Mouse (Mus musculus) lung, embryonic 15.5 days (tissue): Measurements from ENCODE around the gene Tmem199. TPM values are rescaled to one million over a fixed set of nuclear protein-coding genes. Genes with fewer than 3 reads are reported as not detected.
A peak's percentile ranks its signal among the peaks of the same experiment; 100 is the strongest.

Experiments used
- ATAC-seq: fragments of 200-750 bp; cut with Nextera tagmentation; 2 replicates; pipeline ENCODE4 v1.8.0; 2017; ENCODE audit warnings: moderate number of reproducible peaks, borderline replicate concordance; ENCODE audit not compliant: low FRiP score, low TSS enrichment; ENCODE audit errors: extremely low read depth
- H3K27ac ChIP-seq: fragments of 300-500 bp; sonication (generic); 2 replicates; pipeline ENCODE4 v1.5.1; 2015; ENCODE audit warnings: moderate library complexity, mild to moderate bottlenecking, inconsistent platforms
- H3K27me3 ChIP-seq: fragments of 300-500 bp; sonication (generic); 2 replicates; pipeline ENCODE4 v1.6.1; 2015; ENCODE audit warnings: inconsistent platforms
- H3K36me3 ChIP-seq: fragments of 300-500 bp; sonication (generic); 2 replicates; pipeline ENCODE4 v1.6.1; 2015; ENCODE audit warnings: inconsistent platforms
- H3K4me1 ChIP-seq: fragments of 300-500 bp; sonication (generic); 2 replicates; pipeline ENCODE4 v1.6.1; 2015; ENCODE audit warnings: inconsistent platforms
- H3K4me2 ChIP-seq: fragments of 300-500 bp; sonication (generic); 2 replicates; pipeline ENCODE4 v1.6.1; 2015; ENCODE audit warnings: inconsistent platforms, mild to moderate bottlenecking, moderate library complexity
- H3K4me3 ChIP-seq: fragments of 300-500 bp; sonication (generic); 2 replicates; pipeline ENCODE4 v1.5.1; 2015; ENCODE audit warnings: mild to moderate bottlenecking, inconsistent platforms
- H3K9ac ChIP-seq: fragments of 300-500 bp; sonication (generic); 2 replicates; pipeline ENCODE4 v1.6.1; 2015; ENCODE audit warnings: inconsistent platforms
- H3K9me3 ChIP-seq: fragments of 300-500 bp; sonication (generic); 2 replicates; pipeline ENCODE4 v1.6.1; 2016; ENCODE audit warnings: inconsistent platforms
- WGBS: fragments of 180-500 bp; shearing (Covaris S2); methylation state at CpG from one replicate; pipeline ENCODE4 v1.1.7; 2015; 5-methylcytosine and 5-hydroxymethylcytosine counted together
- polyA plus RNA-seq: library from polyadenylated mRNA; unstranded; fragments of >200 nt; fragmentation: Nextera tagmentation; extraction: Ambion mirVana; gene quantifications from 2 replicates; pipeline ENCODE4 v1.2.1, GENCODE M21; 2015

Tmem199 gene
- polyA plus RNA-seq, 1 experiment from 2014 or later: 48.3 TPM

DNA sequence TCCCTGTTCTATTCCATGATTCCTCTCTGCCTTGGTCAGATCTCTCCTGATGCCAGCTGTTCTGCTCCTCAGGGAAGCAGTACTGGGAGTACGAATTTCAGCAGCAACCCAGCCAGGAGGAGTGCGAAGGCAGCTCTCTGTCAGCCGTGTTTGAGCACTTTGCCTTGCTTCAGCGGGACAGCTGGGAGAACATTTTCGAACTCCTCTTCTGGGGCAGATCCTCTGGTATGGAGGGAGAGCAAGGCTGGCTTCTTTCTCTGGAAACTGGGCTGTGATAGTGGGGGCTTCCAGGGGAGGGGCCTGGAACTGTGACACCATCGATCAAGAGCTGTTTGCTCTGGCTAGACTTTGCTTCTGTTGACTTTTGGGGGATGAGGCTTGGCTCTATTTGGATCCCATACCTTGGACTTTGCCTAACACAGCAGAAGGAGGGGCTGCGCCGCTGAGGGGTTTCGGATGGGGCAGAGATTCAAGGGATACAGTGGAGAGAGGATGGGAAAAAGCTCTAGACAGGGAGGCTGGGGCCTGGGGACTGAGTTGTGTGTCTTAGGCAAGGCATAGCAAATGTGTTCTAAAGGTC lies 11.3 kb downstream of the Tmem199 start:
- H3K9ac ChIP-seq: no peak overlapping the region
- WGBS: 58% methylated on average over 9 of the region's 9 CpGs
- H3K4me2 ChIP-seq: no peak overlapping the region
- ATAC-seq: no peak
- no peaks in the 10 kb centered on the region for H3K36me3 ChIP-seq
- peaks cover 15% of the 10 kb centered on the region for H3K4me1 ChIP-seq
- H3K4me3 ChIP-seq: no peak overlapping the region
- H3K27ac ChIP-seq: no peak overlapping the region
- peaks cover 59% of the 10 kb centered on the region for H3K27me3 ChIP-seq
- H3K9me3 ChIP-seq: no peaks in the 10 kb centered on the region

DNA sequence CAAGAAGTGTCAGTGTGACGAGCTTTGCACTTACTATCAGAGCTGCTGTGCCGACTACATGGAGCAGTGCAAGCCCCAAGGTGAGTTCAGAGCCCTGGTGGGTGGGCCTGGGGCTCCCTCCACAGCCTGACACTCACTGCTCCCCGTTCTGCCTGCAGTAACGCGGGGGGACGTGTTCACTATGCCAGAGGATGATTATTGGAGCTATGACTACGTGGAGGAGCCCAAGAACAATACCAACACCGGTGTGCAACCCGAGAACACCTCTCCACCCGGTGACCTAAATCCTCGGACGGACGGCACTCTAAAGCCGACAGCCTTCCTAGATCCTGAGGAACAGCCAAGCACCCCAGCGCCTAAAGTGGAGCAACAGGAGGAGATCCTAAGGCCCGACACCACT lies 12.4 kb downstream of the Tmem199 start:
- Histone ChIP-seq H3K27me3 (peaks cover 69% of the 10 kb centered on the region), H3K27ac (no peak overlapping the region), H3K9ac (no peak overlapping the region), H3K4me3 (no peak overlapping the region), H3K4me1 (peaks cover 15% of the 10 kb centered on the region), H3K36me3 (no peaks in the 10 kb centered on the region), H3K9me3 (no peaks in the 10 kb centered on the region), H3K4me2 (no peak overlapping the region)
- 41% methylated on average over 16 of the region's 16 CpGs for WGBS
- no peak for ATAC-seq

DNA sequence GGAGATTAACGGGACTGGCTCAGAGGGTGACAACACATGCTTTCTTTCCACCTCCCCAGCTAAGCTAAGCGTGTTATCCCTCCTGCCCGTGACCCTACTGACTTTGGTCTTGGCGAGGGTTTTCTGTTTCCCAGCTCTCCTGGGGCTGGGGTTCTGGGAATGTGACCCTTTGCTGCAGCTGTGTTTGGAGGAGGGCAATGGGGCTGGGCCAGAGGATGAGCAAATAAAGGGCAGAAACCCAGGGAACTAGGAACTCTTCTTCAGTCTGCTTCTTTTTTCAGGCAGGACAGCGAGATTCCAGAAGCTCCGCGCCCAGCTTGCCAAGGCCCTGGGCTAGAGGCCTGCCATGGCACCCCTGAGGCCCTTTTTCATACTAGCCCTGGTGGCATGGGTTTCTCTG lies 13.0 kb downstream of the Tmem199 start, which contains the start of gene Vtn:
Gene Vtn, plus strand, starts transcription at position 88 of the 400 bp plus-strand sequence.
- ATAC-seq: no peak
- Histone ChIP-seq H3K36me3 (no peaks in the 10 kb centered on the region), H3K27me3 (peaks cover 71% of the 10 kb centered on the region), H3K4me2 (peak within 1 kb of the TSS; percentile 96), H3K9ac (no peak within 1 kb of the TSS), H3K4me3 (peak within 1 kb of the TSS; percentile 48), H3K9me3 (no peaks in the 10 kb centered on the region), H3K4me1 (peaks cover 15% of the 10 kb centered on the region), H3K27ac (no peak within 1 kb of the TSS)
- 33% methylated on average over 7 of the region's 7 CpGs for WGBS

- H3K4me2 ChIP-seq: peak within 1 kb of the TSS; percentile 96
- H3K9ac ChIP-seq: peak within 1 kb of the TSS; percentile 25; the same call in 1 of the 2 replicates
- H3K4me3 ChIP-seq: peak within 1 kb of the TSS; percentile 48
- H3K27me3 ChIP-seq: peaks cover 72% of the 10 kb centered on the region
- peak; percentile 96 for ATAC-seq
- no peaks in the 10 kb centered on the region for H3K9me3 ChIP-seq
- peaks cover 15% of the 10 kb centered on the region for H3K4me1 ChIP-seq
- H3K36me3 ChIP-seq: no peaks in the 10 kb centered on the region
- WGBS: 3% methylated on average over 36 of the region's 36 CpGs
- no peak within 1 kb of the TSS for H3K27ac ChIP-seq
Measured at GRCm38 (mm10) chr11:78497544-78498522, 14.1 kb downstream of the Tmem199 start, which contains the start of gene Sarm1. Gene Sarm1 (minus strand): TSS chr11:78497754.

- peaks cover 68% of the 10 kb centered on the region for H3K27me3 ChIP-seq
- peak overlapping the region; percentile 25; the same call in 1 of the 2 replicates for H3K9ac ChIP-seq
- WGBS: under 1% methylated on average over 44 of the region's 44 CpGs
Measured at GRCm38 (mm10) chr11:78497071-78497541, 14.9 kb downstream of the Tmem199 start.

GRCm38 (mm10) chr11:78495904-78496303 lies 16.1 kb downstream of the Tmem199 start:
- Histone ChIP-seq H3K4me2 (no peak overlapping the region), H3K4me1 (peaks cover 17% of the 10 kb centered on the region), H3K9me3 (no peaks in the 10 kb centered on the region), H3K9ac (no peak overlapping the region), H3K4me3 (no peak overlapping the region), H3K27me3 (peaks cover 67% of the 10 kb centered on the region), H3K27ac (no peak overlapping the region), H3K36me3 (no peaks in the 10 kb centered on the region)
- 7% methylated on average over 6 of the region's 6 CpGs for WGBS
- no peak for ATAC-seq

More at GRCm38 (mm10) chr11:78497071-78497541, 14.9 kb downstream of the Tmem199 start:
- no peaks in the 10 kb centered on the region for H3K36me3 ChIP-seq
- peak; percentile 35; the same call in 1 of the 2 replicates for ATAC-seq
- H3K4me2 ChIP-seq: peak overlapping the region; percentile 96
- H3K4me3 ChIP-seq: peak overlapping the region; percentile 48
- no peak overlapping the region for H3K27ac ChIP-seq
- H3K9me3 ChIP-seq: no peaks in the 10 kb centered on the region
- peaks cover 15% of the 10 kb centered on the region for H3K4me1 ChIP-seq

DNA sequence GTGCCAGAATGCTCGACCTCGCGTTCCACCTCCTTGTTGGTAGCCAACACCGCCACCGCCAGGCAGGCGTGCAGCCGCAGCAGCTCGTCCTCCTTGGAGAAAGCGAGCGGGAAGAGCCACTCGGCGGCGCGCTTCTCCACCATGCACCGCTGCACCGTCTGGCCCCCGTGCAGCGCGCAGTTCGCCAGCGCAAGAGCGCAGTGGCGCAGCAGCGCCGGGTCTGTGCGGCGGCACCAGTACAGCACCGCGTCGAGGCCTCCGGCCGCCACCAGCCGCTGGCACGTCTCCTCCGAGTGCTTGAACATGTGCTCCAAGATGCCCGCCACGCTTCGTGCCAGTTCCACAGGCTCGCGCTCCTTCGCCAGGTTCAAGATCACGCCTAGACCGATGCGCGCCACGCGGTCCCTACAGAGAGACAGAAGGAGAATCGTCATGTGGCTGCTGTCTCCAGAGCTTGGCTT lies 21.2 kb downstream of the Tmem199 start:
- no peak overlapping the region for H3K9ac ChIP-seq
- ATAC-seq: no peak
- WGBS: 8% methylated on average over 48 of the region's 48 CpGs
- H3K27me3 ChIP-seq: peaks cover 73% of the 10 kb centered on the region
- no peaks in the 10 kb centered on the region for H3K9me3 ChIP-seq
- H3K4me3 ChIP-seq: peak overlapping the region; percentile 13; the same call in 1 of the 2 replicates
- H3K4me1 ChIP-seq: peaks cover 7% of the 10 kb centered on the region; the same call in 1 of the 2 replicates
- no peak overlapping the region for H3K27ac ChIP-seq
- H3K36me3 ChIP-seq: no peaks in the 10 kb centered on the region
- peak overlapping the region; percentile 49 for H3K4me2 ChIP-seq

DNA sequence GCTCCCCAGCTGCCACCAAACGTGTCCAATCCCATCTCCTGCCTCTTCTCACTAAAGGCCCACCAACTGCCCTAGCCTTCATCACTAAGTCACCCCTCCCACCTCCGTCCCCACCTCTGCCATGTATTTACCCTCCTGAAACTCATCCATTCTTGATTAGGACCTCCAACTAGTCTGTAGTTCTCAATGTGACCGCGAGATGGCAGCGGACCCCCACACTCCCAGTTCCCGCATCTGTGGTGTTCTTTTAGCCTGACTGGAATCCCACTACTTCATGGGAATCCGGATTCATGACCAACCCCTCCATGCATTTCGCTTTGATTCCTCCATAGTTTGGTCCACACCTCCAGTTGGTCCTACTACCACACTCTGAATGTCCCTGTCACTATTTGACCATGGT lies 23.8 kb downstream of the Tmem199 start:
- Histone ChIP-seq H3K4me3 (no peak overlapping the region), H3K27ac (no peak overlapping the region), H3K4me1 (peaks cover 7% of the 10 kb centered on the region; the same call in 1 of the 2 replicates), H3K9ac (no peak overlapping the region), H3K9me3 (no peaks in the 10 kb centered on the region), H3K27me3 (peaks cover 73% of the 10 kb centered on the region), H3K4me2 (no peak overlapping the region), H3K36me3 (no peaks in the 10 kb centered on the region)
- ATAC-seq: no peak
- 0% methylated on average over 8 of the region's 8 CpGs for WGBS

- Histone ChIP-seq H3K27ac (no peak overlapping the region), H3K4me1 (no peaks in the 10 kb centered on the region), H3K9ac (no peak overlapping the region), H3K9me3 (no peaks in the 10 kb centered on the region), H3K4me3 (no peak overlapping the region), H3K36me3 (no peaks in the 10 kb centered on the region), H3K27me3 (peaks cover 49% of the 10 kb centered on the region), H3K4me2 (no peak overlapping the region)
- WGBS: 54% methylated on average over 7 of the region's 7 CpGs
- ATAC-seq: no peak
Measured at GRCm38 (mm10) chr11:78483639-78484038, 28.3 kb downstream of the Tmem199 start.

DNA sequence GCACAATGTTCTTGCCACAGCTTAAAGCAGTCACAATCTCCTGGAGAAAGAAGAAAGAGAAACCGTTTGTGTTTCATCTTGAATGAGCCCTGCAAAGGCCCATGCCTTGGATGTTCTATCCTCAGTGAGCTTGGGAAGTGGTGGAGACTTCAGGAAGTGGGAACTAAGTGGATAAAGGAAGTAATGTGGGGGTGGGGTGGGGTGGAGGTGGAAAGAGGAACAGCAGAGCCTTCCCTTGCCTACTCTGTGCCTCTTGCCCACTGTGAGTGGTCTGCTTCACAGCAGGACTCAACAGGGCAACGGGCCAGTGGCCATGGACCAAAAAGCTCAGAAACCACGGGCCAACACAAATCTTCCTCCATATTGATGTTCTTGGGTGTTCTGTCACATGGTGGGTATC lies 36.7 kb downstream of the Tmem199 start:
- Histone ChIP-seq H3K36me3 (no peaks in the 10 kb centered on the region), H3K9ac (no peak overlapping the region), H3K9me3 (no peaks in the 10 kb centered on the region), H3K27ac (no peak overlapping the region), H3K4me1 (no peaks in the 10 kb centered on the region), H3K27me3 (no peaks in the 10 kb centered on the region), H3K4me2 (no peak overlapping the region), H3K4me3 (no peak overlapping the region)
- no peak for ATAC-seq
- 79% methylated on average over 3 of the region's 3 CpGs for WGBS

- ATAC-seq: no peak
- peaks cover 1% of the 10 kb centered on the region for H3K4me1 ChIP-seq
- no peaks in the 10 kb centered on the region for H3K36me3 ChIP-seq
- WGBS: 86% methylated on average over 10 of the region's 10 CpGs
- no peaks in the 10 kb centered on the region for H3K9me3 ChIP-seq
- no peak overlapping the region for H3K9ac ChIP-seq
- H3K27me3 ChIP-seq: no peaks in the 10 kb centered on the region
- H3K27ac ChIP-seq: no peak overlapping the region
- H3K4me3 ChIP-seq: no peak overlapping the region
- no peak overlapping the region for H3K4me2 ChIP-seq
Measured at GRCm38 (mm10) chr11:78471326-78472103, 40.5 kb downstream of the Tmem199 start.
